Mouse (Mus musculus): ENCODE results near the gene Atg4a. TPM values are rescaled to one million over a fixed set of nuclear protein-coding genes. Genes with fewer than 3 reads are reported as not detected.

Gene Atg4a
- polyA plus RNA-seq, 2 experiments: 11.2 to 30.6 TPM

DNA sequence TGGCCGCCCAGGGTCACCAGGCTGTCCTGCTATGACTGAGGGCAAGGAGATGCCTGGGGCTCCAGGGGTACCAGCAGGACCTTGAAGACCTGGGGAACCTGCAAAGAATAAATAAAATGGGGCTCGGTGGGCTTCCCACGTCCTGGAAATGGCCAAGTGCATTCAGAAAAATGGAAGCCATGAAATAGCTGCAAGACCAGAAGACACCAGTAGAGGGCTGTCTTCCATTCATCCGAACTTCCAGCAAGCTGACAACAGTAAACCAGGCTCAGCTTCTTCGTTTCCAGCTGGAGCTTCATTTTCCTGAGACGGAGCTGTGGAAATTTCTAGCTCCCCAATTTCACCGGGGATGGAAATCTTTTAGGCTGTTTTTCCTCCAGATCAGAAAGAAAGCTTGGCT, 218.6 kb downstream of the Atg4a start:
- H3K9me3 ChIP-seq (ENCODE audit: control insufficient read depth, low read length): no peaks in the 10 kb centered on the region

DNA sequence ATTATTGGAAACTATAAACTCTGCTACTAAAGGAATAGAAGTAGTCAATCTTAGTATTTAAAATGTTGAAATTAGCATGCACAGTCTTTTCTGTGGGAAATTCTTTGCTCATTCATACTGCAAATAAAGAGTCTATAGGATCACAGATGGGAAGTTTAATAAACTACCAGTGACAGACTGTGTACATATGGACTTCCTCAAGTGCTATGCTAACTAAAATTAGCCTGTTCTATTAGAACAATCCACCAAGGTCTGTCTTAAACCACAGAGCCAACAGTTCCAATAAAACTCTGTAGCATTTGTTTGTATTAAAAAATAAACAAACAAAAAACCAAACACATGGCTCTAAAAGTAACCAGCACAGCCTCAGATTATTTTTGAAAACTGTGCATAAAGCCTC, 238.3 kb downstream of the Atg4a start:
- Histone ChIP-seq H3K36me3 (replicated peaks; ENCODE audit: control insufficient read depth, insufficient read depth, low read depth) (no peaks in the 10 kb centered on the region), H3K27ac (no peak overlapping the region), H3K9ac (replicated peaks) (no peak overlapping the region), H3K9me3 (ENCODE audit: control insufficient read depth, low read length) (no peaks in the 10 kb centered on the region), H3K4me2 (ENCODE audit: low read depth) (no peak overlapping the region), H3K4me3 (ENCODE audit: insufficient read depth in 1 of 2, low read depth in 2 of 2, low read length in 2 of 2) (no peak overlapping the region), H3K27me3 (ENCODE audit: control insufficient read depth, insufficient read depth, low read length) (no peaks in the 10 kb centered on the region), H3K4me1 (replicated peaks; ENCODE audit: control insufficient read depth in 2 of 2, insufficient read depth in 2 of 2, low read length in 1 of 2) (no peaks in the 10 kb centered on the region)
- no peak for ATAC-seq (ENCODE audit: insufficient read depth)
- TF ChIP-seq CTCF (IDR thresholded peaks at IDR 0.05; ENCODE audit: low read depth): no peak
- no peak for TF ChIP-seq EP300 (IDR thresholded peaks at IDR 0.05; ENCODE audit: low read depth)
- no peak for DNase-seq (ENCODE audit: low read depth in 3 of 3, low spot score in 3 of 3)

More for the DNA sequence above, 218.6 kb downstream of the Atg4a start:
- ATAC-seq (ENCODE audit: insufficient read depth): no peak
- TF ChIP-seq CTCF (IDR thresholded peaks at IDR 0.05; ENCODE audit: low read depth) (peak; percentile 46), EP300 (IDR thresholded peaks at IDR 0.05; ENCODE audit: low read depth) (no peak)
- 29% methylated on average over 7 of the region's 7 CpGs for WGBS (ENCODE audit: insufficient replicate concordance)
- no peaks in the 10 kb centered on the region for H3K27me3 ChIP-seq (ENCODE audit: control insufficient read depth, insufficient read depth, low read length)
- H3K36me3 ChIP-seq (replicated peaks; ENCODE audit: control insufficient read depth, insufficient read depth, low read depth): no peaks in the 10 kb centered on the region
- no peak overlapping the region for H3K4me3 ChIP-seq (ENCODE audit: insufficient read depth in 1 of 2, low read depth in 2 of 2, low read length in 2 of 2)
- no peak overlapping the region for H3K27ac ChIP-seq
- H3K9ac ChIP-seq (replicated peaks): no peak overlapping the region
- no peak overlapping the region for H3K4me2 ChIP-seq (ENCODE audit: low read depth)
- no peak for DNase-seq (ENCODE audit: low read depth in 3 of 3, low spot score in 3 of 3)
- H3K4me1 ChIP-seq (replicated peaks; ENCODE audit: control insufficient read depth in 2 of 2, insufficient read depth in 2 of 2, low read length in 1 of 2): no peaks in the 10 kb centered on the region

DNA sequence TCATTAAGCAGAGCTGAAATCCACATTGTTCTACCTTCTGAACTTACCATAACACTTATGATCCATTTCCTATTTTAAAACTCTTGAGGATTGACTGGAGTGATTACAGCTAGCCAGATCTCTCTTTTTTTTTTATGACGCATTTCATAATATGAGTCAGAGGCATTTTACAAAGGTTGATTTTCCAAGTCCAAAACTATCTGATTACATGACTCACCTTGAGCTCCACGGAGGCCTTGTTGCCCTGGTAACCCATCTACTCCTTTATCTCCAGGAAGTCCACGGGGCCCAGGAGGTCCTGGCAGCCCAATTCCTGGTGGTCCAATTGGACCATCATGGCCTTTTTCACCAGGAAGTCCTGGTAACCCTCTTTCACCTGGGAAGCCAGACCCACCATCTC, 242.3 kb downstream of the Atg4a start:
- Histone ChIP-seq H3K4me1 (replicated peaks; ENCODE audit: control insufficient read depth in 2 of 2, insufficient read depth in 2 of 2, low read length in 1 of 2) (no peaks in the 10 kb centered on the region), H3K27me3 (ENCODE audit: control insufficient read depth, insufficient read depth, low read length) (no peaks in the 10 kb centered on the region), H3K4me3 (ENCODE audit: insufficient read depth in 1 of 2, low read depth in 2 of 2, low read length in 2 of 2) (no peak overlapping the region), H3K9me3 (ENCODE audit: control insufficient read depth, low read length) (no peaks in the 10 kb centered on the region), H3K27ac (no peak overlapping the region), H3K9ac (replicated peaks) (no peak overlapping the region), H3K36me3 (replicated peaks; ENCODE audit: control insufficient read depth, insufficient read depth, low read depth) (no peaks in the 10 kb centered on the region), H3K4me2 (ENCODE audit: low read depth) (no peak overlapping the region)
- 50% methylated on average over 3 of the region's 3 CpGs for WGBS (ENCODE audit: insufficient replicate concordance)
- DNase-seq (ENCODE audit: low read depth in 3 of 3, low spot score in 3 of 3): no peak
- ATAC-seq (ENCODE audit: insufficient read depth): no peak
- TF ChIP-seq CTCF (IDR thresholded peaks at IDR 0.05; ENCODE audit: low read depth): no peak
- no peak for TF ChIP-seq EP300 (IDR thresholded peaks at IDR 0.05; ENCODE audit: low read depth)

DNA sequence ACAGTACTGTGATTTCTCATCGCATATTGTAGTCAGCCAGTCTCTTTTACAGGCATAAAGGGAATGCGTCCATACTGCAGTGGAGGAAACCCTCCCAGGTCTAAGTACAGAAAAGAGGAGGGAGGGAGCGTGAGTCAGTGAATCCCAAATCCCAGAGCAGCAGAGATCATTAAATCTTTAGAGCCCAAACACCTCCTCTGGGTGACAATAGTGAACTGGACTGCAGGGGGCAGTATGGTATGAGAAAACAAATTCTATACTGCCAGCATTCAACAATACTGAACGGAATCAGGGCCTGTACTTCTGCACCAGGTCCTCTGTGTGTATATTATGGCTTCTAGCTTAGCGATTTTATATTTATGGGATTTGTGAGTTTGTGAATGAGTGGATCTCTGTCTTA, 256.1 kb downstream of the Atg4a start:
- H3K4me3 ChIP-seq (ENCODE audit: insufficient read depth in 1 of 2, low read depth in 2 of 2, low read length in 2 of 2): no peak overlapping the region
- TF ChIP-seq CTCF (IDR thresholded peaks at IDR 0.05; ENCODE audit: low read depth): peak; percentile 15; the same call in 1 of the 2 replicates
- TF ChIP-seq EP300 (IDR thresholded peaks at IDR 0.05; ENCODE audit: low read depth): no peak
- H3K4me2 ChIP-seq (ENCODE audit: low read depth): no peak overlapping the region
- no peaks in the 10 kb centered on the region for H3K4me1 ChIP-seq (replicated peaks; ENCODE audit: control insufficient read depth in 2 of 2, insufficient read depth in 2 of 2, low read length in 1 of 2)
- 33% methylated on average over 5 of the region's 5 CpGs for WGBS (ENCODE audit: insufficient replicate concordance)
- H3K36me3 ChIP-seq (replicated peaks; ENCODE audit: control insufficient read depth, insufficient read depth, low read depth): no peaks in the 10 kb centered on the region
- ATAC-seq (ENCODE audit: insufficient read depth) (no peak), DNase-seq (ENCODE audit: low read depth in 3 of 3, low spot score in 3 of 3) (no peak)
- no peaks in the 10 kb centered on the region for H3K9me3 ChIP-seq (ENCODE audit: control insufficient read depth, low read length)
- H3K9ac ChIP-seq (replicated peaks): no peak overlapping the region
- H3K27me3 ChIP-seq (ENCODE audit: control insufficient read depth, insufficient read depth, low read length): no peaks in the 10 kb centered on the region; the same call in 1 of the 2 replicates
- no peak overlapping the region for H3K27ac ChIP-seq

Other genes with a start within 250 kb of the Atg4a start
- not detected in 2 replicates for gene Tex13b, start 143.5 kb upstream of the Atg4a start, polyA plus RNA-seq (2012; rRNA removed)
- not detected in 2 replicates for gene Tex13b, start 143.5 kb upstream of the Atg4a start, polyA plus RNA-seq (2014; fragmentation: Nextera tagmentation; extraction: Ambion mirVana)
- 0.03 TPM in 1 of 2 replicates, not detected in the other for gene Vsig1, start 49.3 kb upstream of the Atg4a start, polyA plus RNA-seq (2012; rRNA removed)
- 0.04 TPM in 1 of 2 replicates, not detected in the other for gene Vsig1, start 49.3 kb upstream of the Atg4a start, polyA plus RNA-seq (2014; fragmentation: Nextera tagmentation; extraction: Ambion mirVana)
- 11.5 and 16.8 TPM in 2 replicates for gene Psmd10, start 179 bp upstream of the Atg4a start, polyA plus RNA-seq (2012; rRNA removed)
- gene Psmd10, start 179 bp upstream of the Atg4a start, polyA plus RNA-seq (2014; fragmentation: Nextera tagmentation; extraction: Ambion mirVana): 39.1 and 39.4 TPM in 2 replicates